Mouse (Mus musculus) retina, postnatal 1 day (tissue): Measurements from ENCODE around the gene Kalrn.

Experiments used
- DNase-seq: peaks from one replicate; pipeline ENCODE4 v3.0.0-alpha.2; 2012

The Kalrn gene

DNA sequence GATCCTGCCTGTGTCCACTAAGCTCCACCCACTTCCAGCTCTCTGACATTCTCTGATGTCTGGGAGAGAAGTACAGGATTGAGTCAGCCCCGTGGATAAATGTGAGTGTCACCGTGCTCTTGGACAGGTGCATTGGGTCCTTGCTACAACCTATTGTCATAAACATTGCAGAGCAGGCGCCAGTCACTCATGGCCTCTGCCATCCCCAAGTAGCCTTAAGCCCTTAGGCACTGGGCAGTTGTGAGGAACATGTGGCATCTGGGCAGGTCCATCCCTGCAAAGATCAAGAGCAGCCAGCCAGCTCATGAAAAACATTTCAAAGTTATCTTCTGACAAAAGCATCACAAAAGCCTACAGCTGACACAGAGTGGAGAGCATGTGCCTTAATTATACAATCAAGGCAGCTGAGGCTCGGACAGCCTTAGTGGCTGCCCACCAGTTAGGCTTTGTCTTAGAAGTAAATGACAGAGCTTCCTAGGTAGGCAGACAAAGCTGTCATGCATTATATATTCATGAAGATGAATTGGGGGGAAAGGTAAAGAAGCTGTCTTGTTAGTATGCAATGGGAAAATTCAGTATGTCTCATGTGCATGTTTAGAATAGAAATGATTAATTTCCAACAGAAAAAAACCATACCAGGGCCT lies 319.2 kb downstream of the Kalrn start:
- DNase-seq: no peak

DNA sequence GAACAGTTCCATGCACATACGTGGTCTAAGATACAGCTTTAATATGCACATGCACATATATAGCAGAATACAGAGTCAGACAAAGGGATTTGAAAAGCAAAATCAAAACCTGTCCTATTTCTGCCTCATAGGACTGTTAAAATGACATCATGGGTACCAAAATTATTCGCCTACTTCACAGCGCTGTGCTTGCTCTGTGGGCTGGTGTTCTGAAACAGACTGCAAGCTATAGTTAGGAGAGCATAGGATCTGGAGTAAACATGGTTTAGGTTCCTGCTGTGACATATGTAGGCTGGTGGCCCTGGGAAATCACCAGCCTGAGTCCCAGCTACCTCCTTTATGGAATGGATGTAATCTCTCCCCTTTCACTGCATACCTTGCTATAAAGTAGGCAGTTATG lies 320.7 kb downstream of the Kalrn start:
- DNase-seq: no peak

DNA sequence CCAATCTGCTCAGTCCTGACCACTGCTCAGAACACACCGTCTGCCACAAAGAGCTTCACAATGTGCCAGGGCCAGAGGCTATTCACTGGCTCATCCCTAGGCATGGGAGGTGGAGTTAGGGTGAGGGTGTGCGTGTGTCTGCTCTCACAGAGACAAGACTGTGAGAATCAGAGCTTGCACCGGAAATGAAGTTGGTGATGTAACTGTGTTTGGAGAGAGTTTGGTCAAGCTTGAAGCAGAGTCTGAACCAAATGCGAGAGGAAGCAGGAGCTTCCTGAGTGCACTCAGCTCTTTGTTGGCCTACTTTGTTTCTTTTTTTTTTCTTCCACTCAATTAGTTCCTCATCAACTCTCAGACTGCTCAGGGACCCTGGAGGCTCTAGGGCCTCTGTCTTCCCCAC lies 325.1 kb downstream of the Kalrn start:
- peak; percentile 81 for DNase-seq

DNA sequence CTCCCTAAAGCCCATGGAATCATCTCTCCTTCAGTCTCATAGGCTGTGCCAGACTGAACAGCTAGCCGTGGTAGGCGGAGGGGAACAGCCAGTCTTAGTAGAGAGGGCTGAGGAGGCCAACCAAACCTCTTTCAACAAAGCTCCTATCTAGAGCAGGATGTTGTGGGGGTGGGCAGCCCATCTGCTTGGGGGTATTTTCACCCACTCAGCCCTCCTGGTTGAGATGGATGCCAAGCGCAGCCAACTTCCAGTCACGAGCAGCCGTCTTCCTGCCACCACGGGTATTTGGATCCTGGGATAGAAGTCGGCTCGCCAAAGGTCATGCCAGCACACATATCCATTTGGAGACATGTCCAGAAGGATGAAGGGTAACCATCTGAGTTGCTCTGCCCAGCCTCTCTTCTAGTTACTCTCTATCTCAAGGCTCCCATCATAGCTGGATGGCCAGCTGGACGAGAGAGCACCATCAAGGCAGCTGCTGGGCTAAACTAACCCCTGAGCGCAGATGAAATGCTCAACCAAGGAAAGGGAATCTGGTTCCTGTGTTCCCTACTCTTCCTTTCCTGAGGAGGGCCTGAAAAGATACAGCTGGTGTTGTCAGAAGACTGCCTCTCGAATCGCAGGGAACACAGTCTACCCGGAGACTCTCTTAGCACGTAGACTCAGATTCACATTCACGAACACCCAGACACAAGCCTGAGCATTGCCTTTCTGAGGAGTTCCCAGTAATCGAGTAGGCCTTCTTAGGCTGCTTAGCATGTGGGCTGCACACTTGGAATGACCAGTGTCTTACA lies 331.2 kb downstream of the Kalrn start:
- no peak for DNase-seq

DNA sequence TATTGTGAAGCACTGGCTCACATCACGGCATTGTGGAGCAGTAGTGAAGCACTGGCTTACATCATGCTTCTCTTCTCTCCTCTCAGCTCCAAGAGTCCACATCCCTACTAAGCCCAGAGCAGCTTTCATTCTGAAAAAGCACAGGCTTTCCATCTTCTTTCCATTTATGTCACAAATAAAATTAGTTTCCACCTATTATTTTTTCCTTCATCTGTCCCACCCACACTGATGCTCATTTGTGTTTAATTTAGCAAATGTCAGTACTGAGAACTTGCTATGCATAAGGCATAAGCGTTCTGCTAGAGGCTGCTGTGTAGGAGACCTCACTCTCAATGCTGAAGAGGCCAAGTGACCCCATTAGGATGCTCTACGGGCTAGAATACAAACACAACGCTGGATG lies 333.7 kb downstream of the Kalrn start:
- DNase-seq: no peak

DNA sequence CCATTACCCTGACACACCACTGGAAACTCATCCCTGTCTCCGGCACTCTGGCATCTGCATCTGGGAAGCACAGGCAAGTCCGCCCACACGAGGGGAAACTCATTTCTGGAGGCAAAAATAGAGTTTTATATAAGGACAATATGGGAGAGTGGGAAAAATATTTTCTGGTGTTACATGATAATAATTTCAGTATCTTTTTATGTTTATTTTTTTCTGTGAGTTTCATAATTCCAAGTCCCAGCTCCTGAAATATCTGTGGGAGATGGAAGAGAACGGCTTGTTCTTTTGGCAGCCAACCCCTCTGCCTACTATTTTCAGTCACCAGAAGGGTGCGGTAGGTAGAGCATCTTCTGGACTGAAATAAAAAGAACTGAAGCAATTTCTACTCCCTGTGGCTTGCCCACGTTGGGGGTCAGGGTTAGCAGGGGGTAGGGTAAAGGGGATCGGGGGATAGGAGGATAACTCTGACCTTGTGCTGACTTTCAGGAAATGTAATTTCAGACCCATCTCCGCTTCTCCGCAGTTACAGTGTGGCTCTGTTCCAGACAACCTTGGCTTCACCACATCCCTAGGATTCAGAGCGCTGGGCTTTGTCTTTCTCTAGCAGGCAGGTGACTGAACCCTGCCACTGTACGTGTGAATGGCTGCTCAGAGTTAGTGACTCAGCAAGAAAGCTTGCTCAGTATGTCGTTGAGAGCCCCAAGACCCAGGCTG lies 336.3 kb downstream of the Kalrn start:
- DNase-seq: no peak

DNA sequence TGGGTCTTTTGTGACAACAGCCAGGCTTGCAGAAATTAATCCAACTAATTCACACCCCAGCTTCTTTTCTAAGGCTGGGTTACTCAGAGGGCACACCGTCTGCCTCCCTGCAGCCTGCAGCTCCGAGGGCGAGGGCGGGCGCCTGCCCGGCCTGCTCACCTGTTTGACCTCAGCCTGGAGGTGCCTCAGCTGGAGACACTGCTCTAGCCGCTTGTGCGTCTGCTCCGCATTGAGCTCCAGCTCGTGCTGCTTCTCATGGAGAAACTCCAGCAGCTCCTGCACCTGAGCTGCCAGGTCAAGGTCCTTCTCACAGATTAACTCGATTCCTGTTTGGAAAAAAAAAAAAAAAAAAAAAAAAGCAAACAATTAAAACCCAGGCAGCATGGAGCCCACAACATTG lies 338.2 kb downstream of the Kalrn start:
- DNase-seq: no peak

DNA sequence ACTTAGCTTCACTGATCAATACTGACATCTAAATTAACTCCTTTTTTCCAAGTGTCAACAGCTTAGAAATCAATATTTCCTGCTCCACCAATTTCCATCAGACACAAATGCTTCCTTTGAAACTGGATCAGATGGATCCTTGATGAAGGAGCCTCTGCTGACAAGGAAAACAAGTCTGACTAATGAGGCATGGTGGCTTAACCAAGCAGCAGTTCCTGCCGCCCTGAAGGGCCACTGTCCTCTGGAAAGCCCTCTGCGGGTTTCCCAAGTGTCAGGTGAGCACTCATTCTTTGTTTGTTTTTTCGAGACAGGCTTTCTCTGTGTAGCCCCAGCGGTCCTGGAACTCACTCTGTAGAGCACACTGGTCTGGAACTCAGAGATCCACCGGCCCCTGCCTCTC lies 341.4 kb downstream of the Kalrn start:
- peak; percentile 58 for DNase-seq

DNA sequence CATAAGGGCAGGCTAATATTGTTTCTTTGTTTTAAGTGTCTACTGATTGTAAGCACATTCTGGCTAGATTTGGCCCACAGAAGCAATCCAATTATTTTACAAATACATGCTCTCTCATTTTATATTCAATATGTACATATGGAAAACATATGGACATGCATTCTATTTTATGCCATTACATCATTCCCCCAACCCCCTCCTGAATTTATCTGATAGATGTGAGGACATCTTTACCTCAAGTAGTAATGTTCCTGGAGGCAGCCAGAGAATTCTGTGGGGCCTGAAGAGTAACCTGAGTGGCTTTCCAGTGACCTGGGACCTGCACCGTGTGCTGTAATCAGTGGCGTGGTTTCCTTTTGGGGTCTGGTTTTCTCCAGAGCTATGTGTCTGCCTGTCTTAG lies 342.2 kb downstream of the Kalrn start:
- no peak for DNase-seq

DNA sequence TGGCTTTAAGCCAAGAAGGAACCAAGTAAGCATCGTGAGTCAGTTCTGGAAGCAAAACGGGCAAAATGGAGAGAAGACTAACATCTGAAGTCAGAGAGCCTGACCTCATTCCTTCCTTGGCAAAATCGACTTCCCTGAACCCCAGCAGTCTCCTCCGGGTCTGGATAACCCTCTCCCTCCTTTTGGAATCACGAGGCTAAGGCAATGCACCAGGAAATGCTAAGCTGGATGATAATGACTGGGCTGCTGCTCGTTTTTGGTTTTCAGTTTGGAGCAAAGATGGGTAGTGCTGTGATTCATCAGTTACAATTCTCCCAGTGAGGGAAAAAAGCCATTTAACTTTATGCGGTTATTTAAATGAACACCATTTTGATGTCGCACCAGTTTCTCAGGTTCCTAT lies 344.0 kb downstream of the Kalrn start:
- DNase-seq: no peak

DNA sequence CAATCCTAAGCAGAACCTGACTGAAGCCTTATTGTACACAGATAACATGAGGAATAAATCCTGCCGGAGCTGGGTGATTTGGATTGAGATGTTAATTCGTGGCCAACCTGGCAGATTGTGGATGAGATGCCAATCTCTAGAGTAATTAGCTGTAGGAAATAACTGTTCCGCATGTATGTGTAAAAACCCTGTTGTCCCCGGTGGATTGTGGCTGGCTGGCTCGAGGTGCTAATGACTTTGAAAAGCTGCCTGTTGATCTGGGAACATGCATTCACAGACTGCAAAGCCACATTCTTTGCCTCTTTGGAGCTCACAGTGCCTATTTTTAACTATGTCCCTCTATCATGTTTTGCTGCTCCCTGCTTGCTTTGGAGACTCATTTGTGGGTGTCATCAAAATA lies 344.7 kb downstream of the Kalrn start:
- DNase-seq: no peak

DNA sequence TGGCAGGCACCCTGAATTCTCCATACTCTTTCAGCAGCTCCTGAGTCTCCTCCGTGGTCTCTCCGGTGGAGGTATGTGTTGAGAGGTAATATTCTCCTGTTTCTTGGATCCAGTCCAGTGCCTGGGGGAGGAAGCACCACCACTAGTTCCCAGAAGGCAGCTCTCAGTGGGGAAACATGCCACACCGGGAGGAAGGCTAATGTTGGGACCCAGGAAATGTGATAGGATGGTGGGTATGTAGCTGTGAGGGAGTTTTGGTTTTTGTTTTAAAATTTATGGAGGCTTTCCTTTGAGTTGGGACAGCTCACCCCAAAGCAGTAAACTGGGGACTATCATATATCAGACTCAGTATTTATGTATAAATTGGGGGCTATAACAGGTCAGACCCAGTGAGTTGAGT lies 361.2 kb downstream of the Kalrn start:
- no peak for DNase-seq

DNA sequence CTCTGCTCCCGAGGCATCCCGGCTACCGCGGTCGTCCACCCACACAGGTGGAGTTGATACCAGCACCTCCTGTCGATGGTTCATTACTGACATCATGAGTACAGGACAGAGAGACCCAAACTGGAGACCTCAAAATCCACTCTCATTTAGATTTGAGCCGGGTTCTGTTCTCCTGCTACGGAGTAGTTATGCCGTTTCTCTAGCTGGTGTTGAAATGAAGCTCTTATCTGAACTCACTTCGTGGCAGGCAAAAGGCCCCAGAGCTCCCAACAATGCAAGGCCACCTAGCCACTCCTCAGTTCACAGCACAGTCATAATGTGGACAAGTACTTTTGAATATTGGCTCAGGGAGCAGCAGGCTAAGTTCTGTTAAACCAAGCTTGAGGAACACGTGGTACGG lies 362.1 kb downstream of the Kalrn start:
- no peak for DNase-seq

DNA sequence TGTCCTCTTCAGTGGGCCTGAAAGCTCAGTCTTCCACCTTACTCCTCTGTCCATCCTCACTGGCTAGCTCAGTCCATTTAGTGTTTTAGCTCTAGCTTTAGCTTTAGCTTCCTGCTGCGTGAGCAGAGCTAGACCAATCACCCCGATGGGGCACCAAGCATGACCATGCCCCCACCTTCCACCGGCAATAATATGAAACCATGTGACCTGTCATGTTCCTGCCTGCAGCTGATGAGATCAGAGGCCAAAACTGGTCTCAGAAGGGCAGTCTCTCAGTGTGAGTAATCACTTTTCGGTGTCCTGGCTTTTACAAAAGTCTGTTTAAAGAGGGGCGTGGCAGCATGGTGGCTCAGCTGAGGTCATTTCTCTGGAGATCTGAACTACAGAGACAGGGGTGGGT lies 364.6 kb downstream of the Kalrn start:
- DNase-seq: no peak

DNA sequence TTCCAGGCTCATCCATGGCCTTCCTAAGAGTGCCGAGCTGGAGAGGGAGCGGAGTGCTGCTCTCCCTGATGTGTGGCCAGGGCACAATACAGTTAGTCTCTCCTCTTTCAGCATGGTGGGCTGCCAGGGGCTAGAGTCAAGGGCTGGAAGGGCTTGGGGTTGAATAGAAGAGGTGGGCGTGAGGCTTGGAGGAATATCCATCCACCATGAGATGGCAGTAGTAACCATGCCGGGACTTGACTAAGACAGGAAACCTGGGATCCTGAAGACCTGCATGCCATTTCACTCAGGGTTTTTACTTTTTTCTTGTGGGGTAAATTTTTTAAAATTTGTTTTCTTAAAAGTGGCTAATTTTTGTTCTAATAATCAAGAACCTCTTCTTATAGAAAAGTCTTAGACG lies 365.4 kb downstream of the Kalrn start:
- DNase-seq: no peak

DNA sequence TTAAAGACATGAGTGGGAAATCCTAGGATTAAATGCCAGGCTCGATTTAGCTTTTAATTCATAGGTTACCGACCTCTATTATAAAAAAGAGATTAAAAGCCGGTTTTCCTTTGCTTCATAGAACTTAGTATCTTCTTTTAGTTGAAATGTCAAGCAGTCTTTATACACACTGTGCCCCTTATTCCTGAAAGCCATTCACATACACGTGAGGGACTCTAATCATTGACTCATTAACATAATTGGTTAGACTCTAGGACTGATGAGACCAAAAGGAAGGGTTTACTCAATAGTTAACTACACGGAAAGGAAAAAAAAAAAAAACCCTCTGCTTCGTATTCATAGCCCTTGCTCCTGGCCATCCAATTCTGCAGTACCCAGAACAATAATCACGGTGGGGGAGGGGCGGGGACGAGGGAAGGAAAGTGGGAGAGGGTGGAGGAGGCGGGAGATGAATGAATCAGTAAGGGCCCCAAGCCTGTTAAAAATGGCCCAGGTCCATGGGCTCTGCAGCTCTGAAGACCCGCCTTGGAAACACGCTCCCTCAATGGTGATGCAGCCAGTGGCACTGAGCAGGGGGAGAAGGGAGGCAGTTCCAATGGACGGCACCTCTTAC lies 368.7 kb downstream of the Kalrn start:
- DNase-seq: peak; percentile 37

DNA sequence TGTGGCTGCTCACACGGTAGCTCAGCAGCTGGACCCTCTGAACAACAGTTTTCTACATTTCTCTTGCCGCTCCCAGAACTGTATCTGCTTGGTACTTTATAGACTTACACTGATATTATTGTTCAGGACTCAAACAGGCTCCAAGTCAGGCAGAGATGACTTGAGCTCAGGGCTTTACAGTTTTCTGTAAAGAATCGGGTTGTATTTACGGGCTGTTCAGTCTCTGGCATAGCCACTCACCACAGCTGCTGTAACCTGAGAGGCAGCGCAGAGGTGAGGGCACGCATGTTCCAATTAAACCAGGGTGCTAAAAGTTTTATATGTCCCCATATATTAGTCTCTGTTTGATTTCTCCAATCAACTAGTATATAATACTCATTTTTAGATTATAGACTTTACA lies 373.8 kb downstream of the Kalrn start:
- no peak for DNase-seq

DNA sequence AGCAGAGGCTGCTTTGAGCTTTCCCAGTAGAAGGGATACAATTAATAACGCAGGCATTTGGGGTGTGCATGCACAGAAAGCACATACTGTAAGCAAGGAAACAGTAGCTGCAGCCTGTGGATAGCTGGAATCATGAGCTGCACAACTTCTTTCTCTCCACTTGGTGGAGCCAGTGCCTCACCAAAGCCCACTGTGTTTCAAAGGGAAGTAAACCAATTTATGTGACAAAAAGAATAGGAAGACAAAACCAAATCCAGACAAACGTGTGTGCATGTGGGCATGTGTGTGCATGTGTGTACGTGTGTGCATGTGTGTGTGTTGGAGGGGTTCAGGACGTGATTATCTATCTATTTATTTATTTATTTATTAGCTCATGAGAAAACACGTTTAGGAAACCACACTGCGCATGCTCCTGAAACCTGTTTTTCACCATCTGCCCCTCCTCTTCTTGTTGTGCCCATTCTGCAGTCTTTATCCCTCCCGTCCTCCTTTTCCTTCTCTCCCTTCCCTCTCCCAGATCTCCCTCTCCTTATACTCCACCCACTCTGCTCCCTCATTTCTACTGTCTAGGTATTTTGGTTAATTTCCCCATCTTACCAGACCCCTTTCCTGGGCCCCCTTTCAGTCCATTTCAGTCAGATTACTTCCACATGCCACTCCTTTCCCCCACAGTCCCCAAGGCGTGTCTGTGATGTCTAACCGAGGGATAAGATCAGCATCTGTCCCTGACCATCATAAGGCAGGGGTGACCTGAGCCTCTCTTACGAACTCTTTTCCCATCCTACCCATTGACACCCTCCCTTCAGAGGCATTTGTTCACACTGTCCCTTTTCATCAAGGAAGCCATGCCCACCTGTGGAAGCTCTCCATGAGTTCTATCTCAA lies 380.1 kb downstream of the Kalrn start:
- DNase-seq: peak; percentile 80

DNA sequence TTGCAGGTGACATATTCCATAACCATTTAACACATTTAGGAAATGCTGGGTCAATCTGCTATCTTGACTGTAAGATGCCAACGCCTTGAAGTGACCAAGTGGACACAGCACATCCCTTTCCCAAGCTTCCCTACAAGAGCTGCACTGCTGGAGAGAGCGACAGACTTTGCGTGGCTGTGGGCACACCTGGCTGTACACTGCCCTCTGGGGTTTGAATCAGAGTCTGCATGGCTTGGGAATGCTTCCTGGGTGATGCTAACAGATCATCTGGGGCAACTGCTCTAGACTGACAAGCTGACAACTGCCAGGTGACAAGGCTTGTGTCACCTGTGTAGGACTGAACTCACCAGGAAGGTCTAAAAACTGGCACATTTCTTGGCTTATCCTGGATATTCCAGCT lies 388.6 kb downstream of the Kalrn start:
- no peak for DNase-seq

DNA sequence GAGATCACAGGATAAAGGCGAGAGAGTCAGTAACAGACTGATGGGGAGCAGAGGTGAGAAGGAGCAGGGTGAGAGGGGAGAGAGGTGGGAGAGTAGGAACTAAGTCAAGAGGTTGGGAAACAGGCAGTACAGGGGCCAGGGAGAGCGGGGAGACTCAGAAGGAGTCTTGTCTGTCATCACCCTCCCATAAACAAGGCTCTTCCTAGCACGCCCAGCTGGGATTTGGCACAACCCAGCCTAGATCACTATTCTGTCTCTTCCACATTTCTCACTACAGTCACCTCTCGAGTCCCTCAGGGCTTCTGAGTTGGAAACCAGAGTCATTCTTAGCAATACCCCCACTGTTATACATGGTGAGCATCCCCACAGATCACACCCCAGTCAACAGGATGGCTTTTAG lies 390.1 kb downstream of the Kalrn start:
- no peak for DNase-seq

DNA sequence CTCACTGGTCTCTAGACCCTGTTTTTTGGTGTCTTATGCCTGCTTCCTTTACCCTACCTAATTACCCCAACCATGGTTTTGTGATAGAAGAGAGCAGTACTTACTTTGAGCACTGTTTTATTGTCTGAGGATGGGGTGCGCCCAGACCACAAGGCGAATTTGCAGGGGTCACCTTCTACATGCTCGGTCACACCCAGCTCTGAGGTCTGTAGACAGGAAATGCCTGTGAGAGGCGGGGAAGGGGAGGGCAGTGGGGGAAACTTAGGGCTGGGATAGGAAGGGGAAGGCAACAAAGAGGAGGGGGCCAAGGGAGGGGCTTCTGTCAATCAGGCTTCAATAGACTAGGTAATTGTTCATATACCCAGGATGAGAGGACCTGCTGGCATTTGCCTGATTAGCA lies 397.7 kb downstream of the Kalrn start:
- no peak for DNase-seq

DNA sequence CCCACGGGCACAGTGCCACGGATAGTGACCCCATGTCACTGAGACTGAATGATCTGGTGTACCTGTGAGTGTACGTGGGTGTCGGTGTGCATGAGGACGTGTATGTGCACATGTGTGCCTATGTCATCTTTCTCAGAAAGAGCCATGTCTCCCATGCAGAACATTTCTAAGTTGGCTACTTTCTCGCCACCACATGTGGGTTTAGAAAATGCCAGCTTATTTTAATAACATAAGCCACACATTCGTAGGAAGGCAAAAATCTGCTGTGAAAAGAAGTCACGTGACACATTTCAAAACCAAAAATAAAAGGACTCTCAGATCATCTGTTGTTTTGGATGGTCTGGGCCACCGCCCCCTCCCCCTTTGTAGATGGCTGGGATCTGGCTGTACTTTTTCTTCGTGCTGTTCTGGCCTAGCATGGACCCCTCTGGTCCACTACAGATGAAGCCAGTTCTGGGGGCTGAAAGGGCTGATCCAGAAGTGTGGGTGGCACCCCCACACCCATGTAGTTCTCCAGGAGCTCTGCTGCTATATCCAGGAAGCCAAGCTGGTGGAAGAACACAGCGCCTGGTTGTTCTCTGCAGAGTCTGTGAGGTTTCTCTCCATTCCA lies 400.7 kb downstream of the Kalrn start:
- DNase-seq: no peak
